Mouse (Mus musculus) heart, postnatal 4 days (tissue): ENCODE data around the gene Zdhhc6. TPM values are rescaled to one million over a fixed set of nuclear protein-coding genes. Genes with fewer than 3 reads are reported as not detected.

Source experiments
- DNase-seq: peaks from one replicate; pipeline ENCODE4 v3.0.0; 2021
- total RNA-seq, 2 experiments: library from RNA; stranded (reverse); gene quantifications; 2 replicates each; pipeline ENCODE4 v1.2.3; 2021

The Zdhhc6 gene
- total RNA-seq, 2 experiments from 2014 or later, result 25.9 to 28.0 TPM

- DNase-seq, result no peak
These were observed 16.5 kb downstream of the Zdhhc6 start for GRCm38 (mm10) chr19:55299378-55299777.

DNA sequence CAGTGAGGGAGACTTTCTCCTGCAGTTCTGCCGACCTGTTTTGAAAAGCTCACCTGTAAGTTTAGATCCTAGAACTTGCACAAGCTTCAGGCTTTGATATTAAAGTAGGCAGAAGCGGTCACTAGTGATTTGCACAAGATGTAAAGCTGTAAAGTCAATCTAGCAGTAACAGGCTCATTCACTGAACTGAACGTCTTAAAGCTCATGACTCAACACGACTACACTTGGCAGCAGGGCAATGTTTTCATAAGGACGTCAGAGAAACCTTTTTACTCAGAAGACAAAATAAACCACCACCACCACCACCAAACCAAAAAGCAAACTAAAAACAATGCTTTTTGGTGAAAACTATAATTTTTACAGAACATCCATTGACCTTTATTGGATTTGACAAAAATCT, 17.9 kb downstream of the Zdhhc6 start:
- no peak for DNase-seq

DNA sequence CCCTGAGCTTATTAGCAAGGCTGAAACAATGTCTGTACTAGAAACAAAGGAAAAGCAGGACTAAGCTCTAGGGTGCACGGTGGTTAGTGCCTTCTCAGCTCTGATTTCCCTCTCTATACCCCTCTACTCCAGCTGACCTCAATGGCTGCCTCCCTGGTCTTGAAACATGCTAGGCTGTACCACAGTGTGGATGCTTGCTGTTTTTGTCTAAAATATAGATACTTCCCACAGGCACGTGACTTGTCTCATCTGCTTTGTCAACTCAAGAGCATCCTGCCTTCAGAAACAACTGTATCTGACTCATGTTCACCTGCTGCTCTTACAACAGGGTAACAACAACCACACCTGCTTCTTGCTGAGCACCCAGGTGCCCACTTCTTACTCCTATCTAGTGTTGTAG, 18.3 kb downstream of the Zdhhc6 start:
- no peak for DNase-seq

DNA sequence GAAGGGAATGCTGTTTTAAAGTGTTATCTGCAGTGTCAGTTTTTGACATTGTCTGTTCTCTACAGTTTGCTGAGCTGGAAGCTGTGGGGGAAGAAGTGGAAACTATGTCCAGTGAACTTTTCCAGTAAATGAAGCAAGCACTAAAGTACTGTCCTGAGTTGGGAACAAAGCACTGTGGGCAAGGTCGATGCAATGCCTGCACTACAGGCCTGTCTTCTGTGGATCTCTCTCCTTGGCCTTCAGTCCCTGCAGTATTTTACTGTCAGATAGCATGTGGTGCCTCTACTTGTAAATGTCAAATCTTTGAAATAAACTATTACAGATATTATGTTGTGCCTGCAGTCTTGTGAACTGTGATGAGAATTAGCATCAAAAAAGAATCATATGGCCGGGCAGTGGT, 19.5 kb downstream of the Zdhhc6 start:
- DNase-seq, result no peak

GRCm38 (mm10) chr19:55295556-55295955, 20.3 kb downstream of the Zdhhc6 start:
- no peak for DNase-seq

DNA sequence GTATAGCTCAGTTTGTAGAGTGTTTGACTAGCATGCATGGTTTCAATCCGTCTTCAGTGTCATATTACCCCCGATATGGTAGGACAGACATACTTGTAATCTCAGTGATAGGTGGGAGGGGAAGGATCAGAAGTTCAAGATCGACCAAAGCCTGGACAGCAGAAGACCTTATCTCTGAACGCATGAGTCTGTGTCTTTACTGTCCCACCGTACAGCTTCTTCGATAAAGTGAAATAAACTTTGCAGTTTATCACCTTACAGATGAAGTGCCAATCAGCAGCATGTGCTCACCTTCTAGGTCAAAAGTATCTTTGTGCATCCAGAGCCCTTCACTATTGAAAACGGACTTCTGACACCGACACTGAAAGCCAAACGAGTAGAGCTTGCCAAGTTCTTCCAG, 20.8 kb downstream of the Zdhhc6 start:
- no peak for DNase-seq

DNA sequence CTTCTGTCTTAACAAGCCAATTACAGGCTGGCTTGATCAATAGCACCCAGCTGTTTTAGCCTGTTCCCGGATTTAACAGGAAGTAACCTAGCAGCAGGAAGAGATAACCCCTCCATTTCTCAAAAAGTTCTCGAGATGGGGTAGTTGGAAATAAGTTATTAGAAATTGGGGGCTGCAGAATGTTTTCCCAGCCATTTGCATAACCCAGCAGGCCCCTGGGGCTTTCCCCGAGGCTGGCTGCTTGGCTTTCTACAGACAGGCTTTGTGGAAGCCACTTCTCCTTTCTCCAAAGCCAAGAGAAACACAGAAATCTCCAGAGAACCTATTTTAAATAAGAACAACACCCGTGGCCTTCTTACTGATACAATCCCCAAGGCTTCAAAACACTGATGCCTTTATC, 22.7 kb downstream of the Zdhhc6 start:
- no peak for DNase-seq

- no peak for DNase-seq
These were observed 23.5 kb downstream of the Zdhhc6 start for GRCm38 (mm10) chr19:55292210-55292850.

DNA sequence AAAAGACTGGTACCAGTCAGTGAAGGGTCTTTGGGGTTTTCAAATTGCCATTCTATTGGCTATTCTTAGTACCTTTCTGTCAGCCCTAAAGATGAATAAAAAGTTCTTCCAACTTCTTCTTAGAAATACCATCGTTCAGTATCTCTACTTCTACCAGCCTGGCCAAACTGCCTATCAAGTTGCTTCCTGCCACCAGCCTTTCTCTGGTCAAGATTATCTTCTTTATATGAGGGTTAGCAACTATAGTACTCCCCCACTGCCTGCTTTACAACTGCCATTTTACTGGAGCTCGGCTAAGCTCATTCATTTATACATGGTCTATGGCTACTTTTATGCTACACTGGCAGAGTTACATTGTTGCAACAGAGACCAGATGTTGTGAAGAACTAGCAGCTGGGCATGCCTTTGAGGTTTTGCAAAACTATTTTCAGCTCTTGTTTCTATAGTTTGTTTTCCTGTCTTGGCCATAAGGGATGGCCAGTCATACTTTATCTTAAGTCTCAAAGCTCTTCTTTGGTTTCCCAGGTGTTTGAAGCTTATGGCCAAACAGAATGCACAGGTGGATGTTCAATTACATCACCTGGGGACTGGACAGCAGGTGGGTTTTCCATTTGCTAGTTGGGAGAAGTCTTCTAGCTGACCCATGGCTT, 25.1 kb downstream of the Zdhhc6 start:
- no peak for DNase-seq

DNA sequence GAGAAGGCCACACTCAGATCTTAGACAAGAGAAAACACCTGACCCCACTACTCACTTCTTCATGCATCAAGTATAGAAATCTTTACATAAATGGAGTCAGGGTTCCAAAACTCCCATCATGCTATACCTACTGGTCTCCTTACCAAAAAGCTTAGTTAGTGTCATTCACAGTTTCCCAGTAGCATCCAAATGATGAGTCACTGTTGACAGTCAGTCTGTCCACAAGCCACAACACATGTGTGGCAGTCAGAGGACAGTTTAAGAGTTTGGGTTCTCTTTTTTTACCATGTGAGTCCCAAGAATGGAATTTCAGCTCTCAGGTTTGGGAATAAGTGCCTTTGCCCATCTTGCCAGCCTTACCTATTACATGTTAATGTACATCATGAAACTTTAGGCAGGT, 26.9 kb downstream of the Zdhhc6 start:
- no peak for DNase-seq

DNA sequence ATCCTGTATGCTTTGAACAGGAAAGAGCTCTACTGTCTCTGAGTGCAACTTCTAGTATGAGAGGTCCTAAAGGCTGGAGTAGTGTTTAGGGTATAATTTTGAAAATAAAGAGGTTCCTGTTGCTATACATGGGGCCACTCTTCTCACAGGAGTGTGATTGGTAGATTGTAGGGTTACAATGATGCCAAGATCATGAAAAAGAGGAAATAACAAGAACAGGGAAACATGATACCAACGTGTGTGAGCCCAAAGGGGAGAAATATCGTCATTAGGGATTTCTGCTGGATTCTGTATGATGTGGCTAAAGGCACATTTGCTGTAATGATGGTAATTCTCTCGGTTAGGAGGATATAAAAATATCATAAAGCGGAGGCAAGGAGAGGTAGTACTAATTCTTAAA, 29.8 kb downstream of the Zdhhc6 start:
- no peak for DNase-seq

DNA sequence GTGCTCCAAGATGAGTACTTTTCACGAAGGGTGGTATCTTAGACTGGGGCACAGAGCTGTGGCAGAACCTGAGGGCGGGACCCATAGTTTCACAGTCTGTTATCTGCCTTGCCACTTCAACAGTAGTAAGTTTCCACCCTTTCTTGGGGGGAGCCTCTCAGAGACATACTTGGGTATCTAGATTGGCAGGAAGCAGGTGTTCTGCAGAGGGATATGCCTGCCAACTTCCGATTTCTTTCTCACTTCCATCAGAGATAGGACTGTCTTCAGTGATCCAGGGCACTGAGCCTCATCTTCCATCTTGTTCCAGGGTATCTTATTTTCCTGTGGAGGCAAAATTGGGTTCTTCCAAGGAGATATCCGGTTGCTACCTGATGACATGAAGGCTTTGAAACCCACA, 31.7 kb downstream of the Zdhhc6 start:
- DNase-seq, result no peak

DNA sequence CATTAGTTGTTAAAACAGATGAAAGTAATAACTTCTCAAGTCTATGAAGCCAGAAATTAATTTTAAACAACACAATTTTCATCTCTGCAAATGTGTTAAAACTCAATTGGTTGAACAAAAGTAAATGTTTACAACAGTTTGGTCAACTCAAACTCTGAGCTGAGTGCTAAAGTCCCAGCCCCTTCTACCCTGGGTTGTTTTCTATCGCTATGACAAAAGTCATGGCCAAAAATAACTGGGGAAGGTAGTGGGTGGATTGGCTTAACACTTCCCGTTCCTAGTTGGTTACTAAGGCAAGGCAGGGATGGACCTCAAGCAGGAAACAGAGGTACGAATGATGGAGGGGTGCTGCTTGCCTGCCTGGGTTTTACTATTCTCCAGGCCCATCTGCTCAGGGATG, 39.1 kb downstream of the Zdhhc6 start:
- DNase-seq, result no peak

- DNase-seq, result no peak
These were observed 39.7 kb downstream of the Zdhhc6 start for GRCm38 (mm10) chr19:55276100-55276499.

- DNase-seq, result no peak
These were observed 42.5 kb downstream of the Zdhhc6 start for GRCm38 (mm10) chr19:55273340-55273739.

DNA sequence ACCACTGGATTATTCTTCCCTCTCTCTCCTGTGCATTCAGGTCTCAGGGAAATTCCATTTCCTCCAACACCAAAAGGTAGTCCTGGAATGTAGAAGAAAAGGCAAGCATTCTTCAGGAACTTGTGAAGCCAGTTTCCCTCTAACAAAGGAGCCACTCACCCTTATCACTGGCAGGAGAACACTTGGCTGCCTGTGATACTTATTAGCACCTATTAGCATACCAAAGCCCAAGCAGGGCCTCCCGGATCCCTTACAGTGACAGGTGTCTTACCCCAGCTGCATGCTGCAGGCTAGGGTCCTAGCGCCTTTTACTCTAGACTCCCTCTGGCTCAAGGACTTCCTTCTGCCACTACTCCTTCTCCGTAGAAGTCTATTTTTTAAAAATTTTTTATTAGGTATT, 44.4 kb downstream of the Zdhhc6 start:
- no peak for DNase-seq

DNA sequence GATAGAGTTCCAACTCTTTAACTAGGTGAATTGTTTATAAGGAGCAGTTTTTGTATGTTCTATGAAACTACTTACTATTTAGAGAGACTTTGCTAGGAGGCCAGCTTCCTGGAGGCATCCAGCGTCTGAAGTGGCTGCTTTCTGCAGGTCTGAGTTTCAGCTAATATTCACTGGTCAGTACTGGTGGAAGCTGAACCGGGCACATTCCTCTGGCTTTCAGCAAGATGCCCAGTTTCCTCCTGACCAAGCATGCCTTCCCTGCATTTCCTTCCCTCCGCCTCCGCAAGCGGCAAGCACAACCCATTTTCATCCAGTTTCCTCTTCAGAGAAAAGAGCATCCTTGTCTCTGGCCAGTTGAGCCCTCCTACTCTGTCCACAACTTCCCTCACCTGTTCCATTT, 46.8 kb downstream of the Zdhhc6 start:
- no peak for DNase-seq

DNA sequence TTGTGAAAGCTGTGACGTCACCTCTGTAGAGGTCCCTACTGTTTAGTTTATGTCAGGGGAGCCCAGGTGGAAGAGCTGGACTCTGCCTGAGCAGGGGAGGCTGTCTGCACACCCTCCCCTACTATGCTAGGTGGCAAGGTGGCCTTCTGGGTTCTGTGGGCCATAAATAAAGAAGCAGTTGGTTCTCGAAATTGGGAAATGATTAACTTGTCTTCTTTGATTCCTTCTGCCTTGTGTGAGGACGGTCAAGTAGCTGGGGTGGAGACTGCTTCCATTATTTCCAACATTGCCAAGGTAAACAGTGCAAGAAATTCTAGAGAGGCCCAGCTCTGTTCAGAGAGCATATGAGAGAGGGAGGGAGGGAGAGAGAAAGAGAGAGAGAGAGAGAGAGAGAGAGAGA, 47.7 kb downstream of the Zdhhc6 start:
- DNase-seq, result no peak

- no peak for DNase-seq
These were observed 49.0 kb downstream of the Zdhhc6 start for GRCm38 (mm10) chr19:55266786-55267185.

- no peak for DNase-seq
These were observed 50.6 kb downstream of the Zdhhc6 start for GRCm38 (mm10) chr19:55265269-55265668.

DNA sequence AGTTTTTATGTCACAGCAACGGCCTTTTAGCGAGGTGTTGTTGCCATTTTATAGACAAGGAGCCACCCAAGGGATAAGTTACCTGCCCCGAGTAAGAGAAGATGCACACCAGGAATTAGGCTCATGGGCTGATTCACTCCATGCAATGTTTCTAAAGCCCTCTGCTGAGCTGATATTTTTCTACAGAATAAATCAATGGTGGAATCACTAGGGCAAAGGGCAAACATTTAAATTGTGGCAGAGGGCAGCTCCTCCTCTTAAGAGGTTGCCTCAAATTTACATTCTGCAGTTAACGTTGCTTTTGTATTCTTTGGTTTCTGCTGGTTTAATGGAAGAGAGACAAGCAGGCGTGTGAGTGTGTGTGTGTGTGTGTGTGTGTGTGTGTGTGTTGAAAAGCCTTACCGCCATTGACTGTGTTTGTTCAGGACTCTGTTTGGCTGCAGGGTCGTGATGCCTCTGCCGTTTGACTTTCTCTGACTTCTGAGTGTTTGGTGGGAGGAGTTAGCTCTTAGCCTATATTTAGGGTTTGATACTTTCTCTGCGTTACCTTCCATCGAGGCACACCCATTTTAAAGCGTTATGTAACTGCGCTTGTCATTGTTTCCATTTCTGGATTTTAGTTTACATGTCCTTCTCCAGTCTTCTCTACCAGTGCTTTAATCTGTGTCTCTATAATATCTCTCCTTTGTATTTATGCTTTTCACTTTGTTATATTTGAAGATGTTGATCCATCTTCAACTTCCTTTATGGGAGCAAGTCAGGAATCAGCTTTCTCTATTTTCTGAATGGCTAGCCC, 55.2 kb downstream of the Zdhhc6 start:
- DNase-seq, result no peak

DNA sequence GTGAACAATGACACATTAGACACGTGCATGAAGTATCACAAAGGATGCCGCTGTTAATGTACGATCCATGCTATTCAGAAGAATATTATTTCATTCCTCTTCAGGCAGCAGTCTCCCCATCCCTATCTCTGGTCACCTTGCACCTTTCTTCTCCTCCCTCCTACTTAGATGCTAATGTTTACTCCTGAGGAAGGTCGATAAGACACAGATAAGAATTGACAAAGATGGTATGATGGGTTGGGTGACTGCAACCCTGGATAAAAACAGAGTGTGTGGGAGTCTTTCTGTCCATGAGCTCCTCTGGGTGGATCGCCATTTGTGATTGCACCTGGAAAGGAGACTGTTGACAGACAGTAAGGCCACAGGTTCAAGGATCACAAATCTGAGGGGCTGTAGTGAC, 57.3 kb downstream of the Zdhhc6 start:
- DNase-seq, result no peak

- DNase-seq, result no peak
These were observed 58.0 kb downstream of the Zdhhc6 start for GRCm38 (mm10) chr19:55257656-55258375.
